In genomic region chr3:87974381-87974987, GRCm38 (mm10) we compare ENCODE assay signal across 8 mouse cellular contexts. TPM values are rescaled to one million over a fixed set of nuclear protein-coding genes. Genes with fewer than 3 reads are reported as not detected.
A peak's percentile ranks its signal among the peaks of the same experiment; 100 is the strongest.
DNase-seq lines count a peak whose midpoint lies in the region; ATAC-seq and TF ChIP-seq lines count a peak whose summit lies in the region.

No protein-coding gene starts in this region.

- H3K4me2 ChIP-seq in kidney, embryonic 14.5 days (replicated peaks; ENCODE audit: low read depth, low read length) = peak overlapping the region; percentile 96
- H3K4me2 ChIP-seq in limb, embryonic 11.5 days (ENCODE audit: low read depth, severe bottlenecking) = peak overlapping the region; percentile 3; the same call in 1 of the 2 replicates
- peak overlapping the region; percentile 93 for H3K4me2 ChIP-seq in stomach, embryonic 14.5 days (replicated peaks; ENCODE audit: low read depth, low read length)

- TF ChIP-seq POLR2A in thymus, adult 2 months (IDR thresholded peaks at IDR 0.05; ENCODE audit: control insufficient read depth, extremely low read depth, insufficient read depth, low read length, poor library complexity) = no peak

- H3K9me3 ChIP-seq in kidney, embryonic 14.5 days (ENCODE audit: control insufficient read depth, low read length) = no peaks in the 10 kb centered on the region
- no peaks in the 10 kb centered on the region for H3K9me3 ChIP-seq in limb, embryonic 11.5 days (ENCODE audit: control insufficient read depth, low read length)
- H3K9me3 ChIP-seq in stomach, embryonic 14.5 days (ENCODE audit: control insufficient read depth, low read depth, low read length) = no peaks in the 10 kb centered on the region

- H3K27me3 ChIP-seq in kidney, embryonic 14.5 days (ENCODE audit: control insufficient read depth, insufficient read depth, low read length) = no peaks in the 10 kb centered on the region
- peaks cover 19% of the 10 kb centered on the region for H3K27me3 ChIP-seq in limb, embryonic 11.5 days (ENCODE audit: control insufficient read depth, insufficient read depth, low read length)
- H3K27me3 ChIP-seq in stomach, embryonic 14.5 days (ENCODE audit: control insufficient read depth, insufficient read depth, low read length) = no peaks in the 10 kb centered on the region
- H3K27me3 ChIP-seq in thymus, adult 2 months (ENCODE audit: control insufficient read depth, insufficient read depth, low read length) = peaks cover 25% of the 10 kb centered on the region; the same call in 1 of the 2 replicates

- no peak for TF ChIP-seq CTCF in thymus, adult 2 months (IDR thresholded peaks at IDR 0.05; ENCODE audit: borderline replicate concordance, control insufficient read depth, extremely low read depth, insufficient read depth, low read length, poor library complexity)

- H3K9ac ChIP-seq in kidney, embryonic 14.5 days (ENCODE audit: low read depth, low read length) = peak overlapping the region; percentile 82; the same call in 1 of the 2 replicates
- no peak overlapping the region for H3K9ac ChIP-seq in limb, embryonic 11.5 days (ENCODE audit: low read length)
- H3K9ac ChIP-seq in stomach, embryonic 14.5 days (replicated peaks; ENCODE audit: low read depth, low read length) = 0 out of 2 replicates have a peak overlapping the region, but pooled peaks have one; percentile 0

- peaks cover 19% of the 10 kb centered on the region for H3K36me3 ChIP-seq in kidney, embryonic 14.5 days (ENCODE audit: control insufficient read depth, insufficient read depth, low read length)
- H3K36me3 ChIP-seq in limb, embryonic 11.5 days (ENCODE audit: control insufficient read depth, insufficient read depth, low read length) = no peaks in the 10 kb centered on the region
- no peaks in the 10 kb centered on the region; the same call in 1 of the 2 replicates for H3K36me3 ChIP-seq in stomach, embryonic 14.5 days (ENCODE audit: control insufficient read depth, insufficient read depth, low read length)
- no peaks in the 10 kb centered on the region for H3K36me3 ChIP-seq in thymus, adult 2 months (ENCODE audit: control insufficient read depth, insufficient read depth, low read length)

- no peak for ATAC-seq in kidney, embryonic 14.5 days (ENCODE audit: low FRiP score, low TSS enrichment)
- no peak for ATAC-seq in limb, embryonic 11.5 days (ENCODE audit: insufficient number of reproducible peaks, low FRiP score, low TSS enrichment, low read depth)
- ATAC-seq in stomach, embryonic 14.5 days (ENCODE audit: insufficient number of reproducible peaks, insufficient read depth, low FRiP score, low read depth) = no peak

- peaks cover 51% of the 10 kb centered on the region for H3K4me1 ChIP-seq in kidney, embryonic 14.5 days (ENCODE audit: control insufficient read depth, insufficient read depth, low read length)
- peaks cover 42% of the 10 kb centered on the region for H3K4me1 ChIP-seq in limb, embryonic 11.5 days (ENCODE audit: control insufficient read depth, insufficient read depth, low read length)
- peaks cover 38% of the 10 kb centered on the region for H3K4me1 ChIP-seq in stomach, embryonic 14.5 days (ENCODE audit: control insufficient read depth, insufficient read depth, low read length)
- H3K4me1 ChIP-seq in thymus, adult 2 months (replicated peaks; ENCODE audit: control insufficient read depth, insufficient read depth, low read length) = peaks cover 14% of the 10 kb centered on the region

- no peak for DNase-seq in kidney, adult 9 months
- DNase-seq in heart, adult 18-20 months = peak; percentile 50 to 73
- DNase-seq in limb, embryonic 11.5 days (ENCODE audit: low spot score) = peak; percentile 32
- no peak for DNase-seq in spleen, postnatal 14 days (ENCODE audit: low spot score in 2 of 2)
- no peak for DNase-seq in thymus, adult 2 months
- DNase-seq in cerebellum, adult 9-11 months = no peak

- WGBS in kidney, embryonic 14.5 days = 30% methylated on average over 12 of the region's 12 CpGs
- 12% methylated on average over 12 of the region's 12 CpGs for WGBS in limb, embryonic 11.5 days
- WGBS in stomach, embryonic 14.5 days = 29% methylated on average over 12 of the region's 12 CpGs
- 93% methylated on average over 12 of the region's 12 CpGs for WGBS in thymus, adult 2 months

- peak overlapping the region; percentile 37; the same call in 1 of the 2 replicates for H3K27ac ChIP-seq in kidney, embryonic 14.5 days (ENCODE audit: low read depth, low read length)
- no peak overlapping the region for H3K27ac ChIP-seq in limb, embryonic 11.5 days (replicated peaks; ENCODE audit: low read depth, low read length)
- H3K27ac ChIP-seq in stomach, embryonic 14.5 days (ENCODE audit: low read length) = peak overlapping the region; percentile 52; the same call in 1 of the 2 replicates
- H3K27ac ChIP-seq in thymus, adult 2 months (ENCODE audit: control insufficient read depth, insufficient read depth, low read length) = no peak overlapping the region

- peak overlapping the region; percentile 71 for H3K4me3 ChIP-seq in kidney, embryonic 14.5 days (ENCODE audit: low read length)
- no peak overlapping the region for H3K4me3 ChIP-seq in limb, embryonic 11.5 days (ENCODE audit: low read depth, low read length)
- no peak overlapping the region for H3K4me3 ChIP-seq in stomach, embryonic 14.5 days (ENCODE audit: low read depth, low read length)
- no peak overlapping the region for H3K4me3 ChIP-seq in thymus, adult 2 months (ENCODE audit: control insufficient read depth, insufficient read depth, low read length)

RNA-seq across cellular contexts. Expression of gene Nes, which starts 3.6 kb away (rescaled TPM):
- 14.8 and 26.1 TPM in 2 replicates for polyA plus RNA-seq in kidney, embryonic 14.5 days (2014; fragmentation: Nextera tagmentation; extraction: Ambion mirVana)
- 10 to 100 TPM; 12.5 to 24.8 TPM for total RNA-seq in heart, adult 18-20 months (2021)
- 7.9 and 8.8 TPM in 2 replicates for polyA plus RNA-seq in limb, embryonic 11.5 days (2014; fragmentation: Nextera tagmentation; extraction: Ambion mirVana)
- polyA plus RNA-seq in stomach, embryonic 14.5 days (2014; fragmentation: Nextera tagmentation; extraction: Ambion mirVana) = 10.5 and 10.6 TPM in 2 replicates
- 1.1 and 1.3 TPM in 2 replicates for polyA plus RNA-seq in thymus, adult 2 months (2012; rRNA removed)

RNA-seq across cellular contexts. Expression of gene Bcan, which starts 25.5 kb away (rescaled TPM):
- not detected in 2 replicates for polyA plus RNA-seq in kidney, embryonic 14.5 days (2014; fragmentation: Nextera tagmentation; extraction: Ambion mirVana)
- total RNA-seq in heart, adult 18-20 months (2021) = under 1 TPM in 1 of 2 experiments, not detected in 1; 0.32 TPM
- polyA plus RNA-seq in limb, embryonic 11.5 days (2014; fragmentation: Nextera tagmentation; extraction: Ambion mirVana) = not detected in 2 replicates
- 0.10 and 0.27 TPM in 2 replicates for polyA plus RNA-seq in stomach, embryonic 14.5 days (2014; fragmentation: Nextera tagmentation; extraction: Ambion mirVana)
- 0.23 and 0.54 TPM in 2 replicates for polyA plus RNA-seq in thymus, adult 2 months (2012; rRNA removed)

RNA-seq across cellular contexts. Expression of gene Crabp2, which starts 26.0 kb away (rescaled TPM):
- 113 and 169 TPM in 2 replicates for polyA plus RNA-seq in kidney, embryonic 14.5 days (2014; fragmentation: Nextera tagmentation; extraction: Ambion mirVana)
- total RNA-seq in heart, adult 18-20 months (2021) = not detected
- 796 and 836 TPM in 2 replicates for polyA plus RNA-seq in limb, embryonic 11.5 days (2014; fragmentation: Nextera tagmentation; extraction: Ambion mirVana)
- 30.7 and 44.1 TPM in 2 replicates for polyA plus RNA-seq in stomach, embryonic 14.5 days (2014; fragmentation: Nextera tagmentation; extraction: Ambion mirVana)
- 1.6 and 2.3 TPM in 2 replicates for polyA plus RNA-seq in thymus, adult 2 months (2012; rRNA removed)

RNA-seq across cellular contexts. Expression of gene Rrnad1, which starts 44.0 kb away (rescaled TPM):
- 19.3 and 21.6 TPM in 2 replicates for polyA plus RNA-seq in kidney, embryonic 14.5 days (2014; fragmentation: Nextera tagmentation; extraction: Ambion mirVana)
- total RNA-seq in heart, adult 18-20 months (2021) = 1 to 10 TPM; 4.8 to 5.1 TPM
- polyA plus RNA-seq in limb, embryonic 11.5 days (2014; fragmentation: Nextera tagmentation; extraction: Ambion mirVana) = 17.2 and 19.5 TPM in 2 replicates
- 17.9 and 20.0 TPM in 2 replicates for polyA plus RNA-seq in stomach, embryonic 14.5 days (2014; fragmentation: Nextera tagmentation; extraction: Ambion mirVana)
- polyA plus RNA-seq in thymus, adult 2 months (2012; rRNA removed) = 68.0 and 75.4 TPM in 2 replicates

RNA-seq across cellular contexts. Expression of gene Isg20l2, which starts 44.4 kb away (rescaled TPM):
- polyA plus RNA-seq in kidney, embryonic 14.5 days (2014; fragmentation: Nextera tagmentation; extraction: Ambion mirVana) = 34.6 and 45.5 TPM in 2 replicates
- total RNA-seq in heart, adult 18-20 months (2021) = 10 to 100 TPM; 10.8 to 11.5 TPM
- 51.7 and 67.0 TPM in 2 replicates for polyA plus RNA-seq in limb, embryonic 11.5 days (2014; fragmentation: Nextera tagmentation; extraction: Ambion mirVana)
- 31.9 and 35.4 TPM in 2 replicates for polyA plus RNA-seq in stomach, embryonic 14.5 days (2014; fragmentation: Nextera tagmentation; extraction: Ambion mirVana)
- polyA plus RNA-seq in thymus, adult 2 months (2012; rRNA removed) = 31.6 and 40.8 TPM in 2 replicates

Comparison
In these comparisons a context has a peak if more than half of its experiments do, and no peak if none do; other contexts are left out.
1. H3K27ac ChIP-seq: peak in kidney, embryonic 14.5 days (single experiment) and stomach, embryonic 14.5 days (single experiment); none in limb, embryonic 11.5 days (single experiment) and thymus, adult 2 months (single experiment).
2. H3K4me2 ChIP-seq: peak in every context shown above with its lines; median percentile 96 in kidney, embryonic 14.5 days; 93 in stomach, embryonic 14.5 days; 3 in limb, embryonic 11.5 days.
3. DNase-seq: peak in heart, adult 18-20 months (2 of 2) and limb, embryonic 11.5 days (single experiment); none in kidney, adult 9 months (single experiment), spleen, postnatal 14 days (0 of 2), thymus, adult 2 months (single experiment) and cerebellum, adult 9-11 months (single experiment).